Mouse (Mus musculus): Measurements from ENCODE around the gene Rgr. TPM values are rescaled to one million over a fixed set of nuclear protein-coding genes. Genes with fewer than 3 reads are reported as not detected.

Gene Rgr
- polyA plus RNA-seq, 1 experiment = not detected

- Histone ChIP-seq H3ac (ENCODE audit: control insufficient read depth, insufficient read length, low read depth) (no peak overlapping the region), H3K27me3 (ENCODE audit: control insufficient read depth, insufficient read depth, insufficient read length) (no peaks in the 10 kb centered on the region), H3K79me2 (ENCODE audit: control insufficient read depth, insufficient read depth) (no peaks in the 10 kb centered on the region), H3K36me3 (ENCODE audit: control insufficient read depth, insufficient read depth) (no peaks in the 10 kb centered on the region), H3K4me3 (ENCODE audit: insufficient read depth, poor library complexity, severe bottlenecking) (no peak overlapping the region), H3K79me3 (ENCODE audit: low read depth) (no peaks in the 10 kb centered on the region)
- TF ChIP-seq MAX (IDR thresholded peaks at IDR 0.05) (no peak), MYOD1 (IDR thresholded peaks at IDR 0.05; ENCODE audit: control insufficient read depth, insufficient read length, low read depth) (no peak), CEBPB (IDR thresholded peaks at IDR 0.05; ENCODE audit: low read depth) (no peak), MYOG (IDR thresholded peaks at IDR 0.05; ENCODE audit: control insufficient read depth, extremely low read depth, insufficient read length) (no peak), USF1 (IDR thresholded peaks at IDR 0.05; ENCODE audit: low read depth) (no peak), CTCF (IDR thresholded peaks at IDR 0.05; ENCODE audit: control insufficient read depth, insufficient read depth, insufficient read length) (no peak), FOSL1 (IDR thresholded peaks at IDR 0.05; ENCODE audit: insufficient read depth, low read length, poor library complexity, severe bottlenecking) (no peak)
Observed at GRCm38 (mm10) chr14:37068516-37068915, 19.8 kb upstream of the Rgr start.

GRCm38 (mm10) chr14:37067629-37068028, 18.9 kb upstream of the Rgr start, which contains the start of gene Lrit2:
Lrit2 (plus strand) TSS chr14:37067929.
- Histone ChIP-seq H3K27me3 (ENCODE audit: control insufficient read depth, insufficient read depth, insufficient read length) (no peaks in the 10 kb centered on the region), H3K79me3 (ENCODE audit: low read depth) (no peaks in the 10 kb centered on the region), H3K36me3 (ENCODE audit: control insufficient read depth, insufficient read depth) (no peaks in the 10 kb centered on the region), H3K79me2 (ENCODE audit: control insufficient read depth, insufficient read depth) (no peaks in the 10 kb centered on the region), H3K4me3 (ENCODE audit: insufficient read depth, poor library complexity, severe bottlenecking) (no peak within 1 kb of the TSS), H3ac (ENCODE audit: control insufficient read depth, insufficient read length, low read depth) (no peak within 1 kb of the TSS)
- TF ChIP-seq FOSL1 (IDR thresholded peaks at IDR 0.05; ENCODE audit: insufficient read depth, low read length, poor library complexity, severe bottlenecking) (no peak), MYOD1 (IDR thresholded peaks at IDR 0.05; ENCODE audit: control insufficient read depth, insufficient read length, low read depth) (no peak), MYOG (IDR thresholded peaks at IDR 0.05; ENCODE audit: control insufficient read depth, extremely low read depth, insufficient read length) (no peak), CTCF (IDR thresholded peaks at IDR 0.05; ENCODE audit: control insufficient read depth, insufficient read depth, insufficient read length) (no peak), USF1 (IDR thresholded peaks at IDR 0.05; ENCODE audit: low read depth) (no peak), CEBPB (IDR thresholded peaks at IDR 0.05; ENCODE audit: low read depth) (no peak), MAX (IDR thresholded peaks at IDR 0.05) (no peak)

- no peak overlapping the region for H3K4me3 ChIP-seq (ENCODE audit: insufficient read depth, poor library complexity, severe bottlenecking)
- H3K79me2 ChIP-seq (ENCODE audit: control insufficient read depth, insufficient read depth) = no peaks in the 10 kb centered on the region
- peaks cover 3% of the 10 kb centered on the region for H3K27me3 ChIP-seq (ENCODE audit: control insufficient read depth, insufficient read depth, insufficient read length)
- no peaks in the 10 kb centered on the region for H3K36me3 ChIP-seq (ENCODE audit: control insufficient read depth, insufficient read depth)
- no peak for TF ChIP-seq MAX (IDR thresholded peaks at IDR 0.05)
- TF ChIP-seq CEBPB (IDR thresholded peaks at IDR 0.05; ENCODE audit: low read depth) = no peak
- TF ChIP-seq USF1 (IDR thresholded peaks at IDR 0.05; ENCODE audit: low read depth) = no peak
- TF ChIP-seq CTCF (IDR thresholded peaks at IDR 0.05; ENCODE audit: control insufficient read depth, insufficient read depth, insufficient read length) = no peak
- TF ChIP-seq MYOG (IDR thresholded peaks at IDR 0.05; ENCODE audit: control insufficient read depth, extremely low read depth, insufficient read length) = no peak
- TF ChIP-seq MYOD1 (IDR thresholded peaks at IDR 0.05; ENCODE audit: control insufficient read depth, insufficient read length, low read depth) = no peak
- no peak for TF ChIP-seq FOSL1 (IDR thresholded peaks at IDR 0.05; ENCODE audit: insufficient read depth, low read length, poor library complexity, severe bottlenecking)
- no peak overlapping the region for H3ac ChIP-seq (ENCODE audit: control insufficient read depth, insufficient read length, low read depth)
- no peaks in the 10 kb centered on the region for H3K79me3 ChIP-seq (ENCODE audit: low read depth)
Observed at GRCm38 (mm10) chr14:37066636-37067035, 17.9 kb upstream of the Rgr start.

GRCm38 (mm10) chr14:37064849-37065248, 16.1 kb upstream of the Rgr start:
- peaks cover 5% of the 10 kb centered on the region for H3K27me3 ChIP-seq (ENCODE audit: control insufficient read depth, insufficient read depth, insufficient read length)
- no peak overlapping the region for H3K4me3 ChIP-seq (ENCODE audit: insufficient read depth, poor library complexity, severe bottlenecking)
- no peaks in the 10 kb centered on the region for H3K79me3 ChIP-seq (ENCODE audit: low read depth)
- no peaks in the 10 kb centered on the region for H3K36me3 ChIP-seq (ENCODE audit: control insufficient read depth, insufficient read depth)
- H3K79me2 ChIP-seq (ENCODE audit: control insufficient read depth, insufficient read depth) = no peaks in the 10 kb centered on the region
- TF ChIP-seq FOSL1 (IDR thresholded peaks at IDR 0.05; ENCODE audit: insufficient read depth, low read length, poor library complexity, severe bottlenecking) (no peak), CTCF (IDR thresholded peaks at IDR 0.05; ENCODE audit: control insufficient read depth, insufficient read depth, insufficient read length) (no peak), MYOG (IDR thresholded peaks at IDR 0.05; ENCODE audit: control insufficient read depth, extremely low read depth, insufficient read length) (no peak), MYOD1 (IDR thresholded peaks at IDR 0.05; ENCODE audit: control insufficient read depth, insufficient read length, low read depth) (no peak), USF1 (IDR thresholded peaks at IDR 0.05; ENCODE audit: low read depth) (no peak), MAX (IDR thresholded peaks at IDR 0.05) (no peak), CEBPB (IDR thresholded peaks at IDR 0.05; ENCODE audit: low read depth) (no peak)
- no peak overlapping the region for H3ac ChIP-seq (ENCODE audit: control insufficient read depth, insufficient read length, low read depth)

GRCm38 (mm10) chr14:37034432-37034831, 14.3 kb downstream of the Rgr start:
- Histone ChIP-seq H3K79me2 (ENCODE audit: control insufficient read depth, insufficient read depth) (no peaks in the 10 kb centered on the region), H3K79me3 (ENCODE audit: low read depth) (no peaks in the 10 kb centered on the region), H3K36me3 (ENCODE audit: control insufficient read depth, insufficient read depth) (no peaks in the 10 kb centered on the region), H3ac (ENCODE audit: control insufficient read depth, insufficient read length, low read depth) (no peak overlapping the region), H3K4me3 (ENCODE audit: insufficient read depth, poor library complexity, severe bottlenecking) (no peak overlapping the region), H3K27me3 (ENCODE audit: control insufficient read depth, insufficient read depth, insufficient read length) (no peaks in the 10 kb centered on the region)
- TF ChIP-seq CEBPB (IDR thresholded peaks at IDR 0.05; ENCODE audit: low read depth) (no peak), USF1 (IDR thresholded peaks at IDR 0.05; ENCODE audit: low read depth) (no peak), MAX (IDR thresholded peaks at IDR 0.05) (no peak), MYOD1 (IDR thresholded peaks at IDR 0.05; ENCODE audit: control insufficient read depth, insufficient read length, low read depth) (no peak), MYOG (IDR thresholded peaks at IDR 0.05; ENCODE audit: control insufficient read depth, extremely low read depth, insufficient read length) (no peak), FOSL1 (IDR thresholded peaks at IDR 0.05; ENCODE audit: insufficient read depth, low read length, poor library complexity, severe bottlenecking) (no peak), CTCF (IDR thresholded peaks at IDR 0.05; ENCODE audit: control insufficient read depth, insufficient read depth, insufficient read length) (no peak)

- Histone ChIP-seq H3ac (ENCODE audit: control insufficient read depth, insufficient read length, low read depth) (no peak overlapping the region), H3K79me2 (ENCODE audit: control insufficient read depth, insufficient read depth) (no peaks in the 10 kb centered on the region), H3K4me3 (ENCODE audit: insufficient read depth, poor library complexity, severe bottlenecking) (no peak overlapping the region), H3K36me3 (ENCODE audit: control insufficient read depth, insufficient read depth) (no peaks in the 10 kb centered on the region), H3K79me3 (ENCODE audit: low read depth) (no peaks in the 10 kb centered on the region), H3K27me3 (ENCODE audit: control insufficient read depth, insufficient read depth, insufficient read length) (no peaks in the 10 kb centered on the region)
- TF ChIP-seq FOSL1 (IDR thresholded peaks at IDR 0.05; ENCODE audit: insufficient read depth, low read length, poor library complexity, severe bottlenecking) = no peak
- peak; percentile 87 for TF ChIP-seq CTCF (IDR thresholded peaks at IDR 0.05; ENCODE audit: control insufficient read depth, insufficient read depth, insufficient read length)
Observed at GRCm38 (mm10) chr14:37033241-37033640, 15.5 kb downstream of the Rgr start.
